Mouse (Mus musculus): ENCODE measurements around the gene Ahnak. TPM values are rescaled to one million over a fixed set of nuclear protein-coding genes. Genes with fewer than 3 reads are reported as not detected.
"Not testable (repeated sequence)": the region's sequence is repeated elsewhere in the genome, so short reads cannot be mapped to it uniquely, and the experiment has no call there.

Ahnak gene
- total RNA-seq, 2 experiments from 2014 or later = 20.2 to 21.0 TPM

DNA sequence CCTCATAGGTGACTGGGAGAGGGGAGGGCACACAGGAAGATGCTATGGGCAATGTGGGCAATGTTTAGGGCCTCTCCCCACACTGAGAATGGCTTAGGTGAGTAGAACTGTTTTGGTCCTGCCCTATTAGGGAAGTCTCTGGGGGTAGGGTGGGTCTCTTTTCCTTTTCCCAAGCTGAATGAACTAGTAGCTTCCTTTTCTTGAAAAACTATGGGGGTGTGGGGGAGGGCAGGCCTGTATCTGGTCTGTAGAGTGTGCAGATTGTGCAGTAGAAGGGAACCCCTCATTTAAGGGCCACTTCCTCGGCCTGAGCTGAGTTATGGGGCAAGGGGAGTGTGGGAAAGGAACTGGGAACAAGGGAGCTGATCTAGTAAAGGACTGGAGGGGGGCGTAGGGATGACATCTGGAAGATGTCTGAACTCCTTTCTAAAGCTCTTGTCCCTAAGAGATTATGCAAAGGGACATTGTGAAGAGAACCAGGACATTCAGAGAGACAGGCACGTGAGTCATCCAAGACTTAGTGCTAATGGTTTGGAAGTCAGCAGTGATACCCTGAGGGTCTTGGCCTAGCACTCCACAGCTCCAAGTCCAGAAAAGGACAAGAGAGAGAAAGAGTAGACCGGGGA lies 2.3 kb downstream of the Ahnak start:
- no peak for DNase-seq (ENCODE audit: low spot score in 2 of 2)
- intact Hi-C loops (cut with DNase I) = loop anchor here (5.0 kb wide), 1 partner anchor 121 kb away; no protein-coding TSS in a partner anchor

DNA sequence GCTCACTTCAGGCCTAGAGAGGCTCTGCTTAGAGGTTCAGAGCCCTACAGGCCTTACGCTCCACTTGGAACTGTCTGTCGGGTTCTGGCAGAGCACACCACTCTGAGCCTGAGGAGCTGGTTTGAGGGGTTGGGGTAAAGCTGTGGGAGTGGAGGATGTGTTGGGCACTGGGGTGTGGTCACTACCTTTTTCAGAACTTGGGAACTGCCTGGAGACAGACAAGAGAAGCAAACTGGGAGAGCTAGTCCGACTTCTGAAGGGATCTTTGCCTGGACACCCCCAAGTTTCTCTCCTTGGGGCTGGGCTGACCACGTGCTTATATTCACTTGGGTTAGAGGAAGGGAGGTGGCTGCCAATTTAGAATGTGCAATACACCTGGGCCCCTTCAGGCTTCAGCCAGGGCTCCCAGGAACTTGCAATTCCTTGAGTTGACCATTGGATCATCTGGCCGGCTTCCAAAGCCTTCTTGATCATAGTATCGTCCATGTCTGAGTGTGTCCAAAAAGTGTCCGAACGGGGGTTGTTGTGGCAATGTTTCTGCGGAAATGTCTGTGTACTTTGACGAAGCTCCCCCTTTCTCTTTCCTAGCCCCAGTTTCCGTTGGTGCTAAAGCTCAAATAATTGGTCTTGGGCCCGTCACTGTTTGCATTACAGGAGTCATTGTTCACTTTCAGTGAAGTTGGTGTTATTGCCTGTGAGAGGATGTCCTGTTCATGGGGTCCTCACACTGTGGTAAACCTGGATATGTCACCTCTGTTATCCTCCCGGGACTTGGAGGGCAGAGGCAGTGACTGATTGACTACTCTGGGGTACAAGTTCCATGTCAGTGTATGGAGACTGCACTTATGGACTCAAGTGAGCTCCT lies 3.0 kb downstream of the Ahnak start:
- DNase-seq (ENCODE audit: low spot score in 2 of 2) = no peak
- intact Hi-C loops (cut with DNase I) = loop anchor here (5.0 kb wide), 1 partner anchor 120 kb away; no protein-coding TSS in a partner anchor

DNA sequence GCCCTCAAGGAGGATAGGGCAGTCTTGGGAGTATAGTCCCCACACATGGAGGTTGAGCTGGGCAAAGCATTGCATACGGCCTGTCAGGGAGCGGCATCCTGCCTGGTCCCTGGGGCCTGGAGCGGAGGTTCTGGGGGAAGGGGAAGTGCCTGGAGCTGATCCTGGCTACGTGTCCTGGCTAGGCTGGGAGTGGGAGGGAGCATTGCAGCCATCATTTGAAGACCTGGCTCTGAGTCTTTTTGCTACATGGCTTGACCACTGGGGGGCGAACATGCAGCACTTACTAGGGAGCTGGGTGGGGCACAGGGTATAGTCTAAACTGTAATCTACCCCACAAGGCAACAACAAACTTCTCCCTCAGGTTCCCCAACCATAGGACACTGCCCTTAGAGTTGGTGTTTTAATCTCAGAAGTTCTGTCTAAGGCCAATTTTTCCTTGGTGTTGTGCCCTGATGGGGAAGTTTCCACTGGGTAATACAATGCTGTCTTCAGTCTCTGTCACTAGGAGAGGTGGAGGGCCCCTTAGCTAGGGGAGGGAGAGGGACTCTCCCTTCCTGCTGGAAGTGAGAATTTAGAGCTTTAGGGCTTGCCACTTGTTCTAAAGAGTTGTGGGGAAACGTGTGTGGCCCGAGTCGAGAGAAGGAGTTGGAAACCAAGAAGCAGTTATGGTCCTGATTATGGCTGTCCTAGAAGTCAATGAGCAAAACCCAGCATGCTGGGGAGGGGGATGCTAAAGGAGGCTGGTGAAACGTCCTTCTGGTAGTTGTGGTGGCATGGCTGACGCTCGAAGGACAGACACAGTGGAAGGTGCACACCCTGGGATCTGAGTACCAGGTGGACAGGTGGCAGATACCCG lies 3.9 kb downstream of the Ahnak start:
- peak; percentile 72 to 73 for DNase-seq (ENCODE audit: low spot score in 2 of 2)
- intact Hi-C loops (cut with DNase I) = loop anchor here (1.0 to 5.0 kb wide), 2 partner anchors 89 to 119 kb away; no protein-coding TSS in a partner anchor

DNA sequence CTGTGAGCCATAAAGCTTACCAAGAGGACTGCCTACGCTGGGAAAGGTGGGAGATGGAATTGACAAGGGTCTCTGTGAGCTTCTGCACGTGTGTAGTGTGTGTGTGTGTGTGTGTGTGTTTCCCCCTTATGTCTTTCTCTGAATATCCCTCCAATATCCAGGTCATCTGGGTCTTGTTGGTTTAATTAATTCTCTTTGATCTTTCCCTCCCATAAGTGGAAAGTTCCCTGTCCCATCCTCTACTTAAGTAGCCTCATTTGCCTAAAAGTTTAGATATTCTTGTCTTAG lies 4.5 kb downstream of the Ahnak start:
- DNase-seq (ENCODE audit: low spot score in 2 of 2) = no peak
- intact Hi-C loops (cut with DNase I) = loop anchor here (1.0 to 5.0 kb wide), 2 partner anchors 89 to 119 kb away; no protein-coding TSS in a partner anchor

DNA sequence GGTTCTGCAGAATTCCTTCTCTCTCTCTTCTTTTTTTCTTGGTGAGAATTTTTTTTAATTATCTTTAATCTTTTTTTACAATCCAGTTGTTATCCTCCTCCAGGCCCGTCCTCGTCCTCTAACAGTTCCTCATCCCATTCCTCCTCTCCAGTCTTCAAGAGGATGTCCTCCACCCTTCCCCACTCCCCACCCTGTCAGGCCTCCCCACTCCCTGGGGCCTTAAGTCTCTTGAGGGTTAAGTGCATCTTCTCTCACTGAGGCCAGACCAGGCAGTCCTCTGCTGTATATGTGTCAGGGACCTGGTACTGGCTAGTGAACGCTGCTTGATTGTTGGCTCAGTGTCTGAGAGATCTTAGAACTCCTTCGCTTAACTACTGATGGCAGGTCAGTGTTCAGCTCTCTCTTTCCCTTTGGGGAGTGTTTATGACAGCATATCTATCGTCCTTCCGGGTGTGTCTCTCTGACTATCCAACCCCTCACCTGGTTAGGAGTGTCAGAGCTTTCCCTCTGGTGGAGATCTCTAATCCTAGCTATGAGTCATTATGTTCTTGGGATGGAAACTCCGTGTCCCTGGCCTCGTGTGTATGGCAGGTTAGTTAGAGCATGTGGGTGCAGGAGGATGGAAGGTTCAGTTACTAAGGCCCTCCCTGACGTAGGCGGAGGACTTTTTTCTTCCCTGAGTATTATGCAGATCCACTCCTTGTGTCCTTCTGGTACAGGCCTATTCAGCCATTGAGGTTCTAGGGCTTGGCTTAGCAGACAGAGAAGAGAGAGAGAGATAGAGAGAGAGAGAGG lies 5.9 kb downstream of the Ahnak start:
- intact Hi-C loops (cut with DNase I) = loop anchor here (5.0 kb wide), 1 partner anchor 117 kb away; no protein-coding TSS in a partner anchor
- no peak for DNase-seq (ENCODE audit: low spot score in 2 of 2)

DNA sequence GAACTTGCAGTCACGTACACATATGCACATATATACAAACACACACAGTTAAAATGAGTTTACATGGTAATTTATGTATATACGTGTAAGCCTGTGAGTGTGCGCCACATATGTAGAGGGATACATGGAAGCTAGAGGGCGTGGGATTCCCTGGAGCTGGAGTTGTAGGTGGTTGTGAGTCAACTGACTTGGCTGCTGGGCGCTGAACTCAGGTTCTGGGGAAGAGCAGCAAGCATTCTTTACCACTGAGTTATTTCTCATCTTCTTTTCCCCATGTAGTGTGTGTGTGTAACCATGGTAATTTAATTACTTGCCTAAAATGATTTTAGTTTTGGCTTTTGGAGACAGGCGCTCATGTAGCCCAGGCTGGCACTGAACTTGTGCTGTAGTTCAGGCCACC lies 7.5 kb downstream of the Ahnak start:
- DNase-seq (ENCODE audit: low spot score in 2 of 2) = no peak
- intact Hi-C loops (cut with DNase I) = no loop called here

DNA sequence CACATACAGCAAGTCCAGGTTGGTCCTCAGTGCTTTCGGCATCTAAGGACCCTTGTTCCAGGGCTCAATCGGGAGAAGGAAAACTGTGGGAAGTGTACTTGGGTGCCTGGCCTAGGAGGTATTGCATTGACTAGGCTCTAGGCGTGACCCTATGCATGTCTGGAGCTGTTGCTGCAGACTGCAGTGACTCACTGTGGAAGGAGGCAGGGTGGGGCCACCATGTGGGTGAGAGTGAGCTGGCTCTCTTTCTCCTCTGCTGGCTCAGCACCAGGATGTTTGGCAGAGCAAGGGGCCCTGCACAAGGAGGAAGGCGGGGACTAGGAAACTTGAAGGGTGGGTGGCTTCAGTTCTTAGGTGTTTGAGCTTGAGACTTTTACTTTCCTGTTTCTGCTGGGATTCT lies 8.5 kb downstream of the Ahnak start:
- DNase-seq (ENCODE audit: low spot score in 2 of 2) = peak; percentile 42 to 90
- intact Hi-C loops (cut with DNase I) = no loop called here

DNA sequence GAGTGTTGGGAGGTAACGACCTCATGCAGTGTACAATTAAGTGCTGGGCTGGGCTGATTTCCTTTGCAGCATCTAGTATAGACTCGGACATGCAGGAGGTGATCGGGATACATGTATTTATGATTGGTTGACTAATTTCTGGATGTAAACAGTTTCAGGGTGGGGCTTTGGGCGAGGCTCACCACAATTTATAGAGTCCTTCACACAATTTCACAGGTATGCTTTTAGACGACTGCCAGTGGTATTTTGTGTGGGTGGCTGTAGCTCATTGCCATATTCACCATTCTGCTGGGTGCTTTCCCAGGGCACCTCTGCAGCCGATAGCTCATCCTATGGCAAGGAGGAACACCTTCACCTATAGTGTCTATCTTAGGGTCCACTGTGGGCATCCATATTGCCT lies 9.5 kb downstream of the Ahnak start:
- no peak for DNase-seq (ENCODE audit: low spot score in 2 of 2)
- intact Hi-C loops (cut with DNase I) = no loop called here

DNA sequence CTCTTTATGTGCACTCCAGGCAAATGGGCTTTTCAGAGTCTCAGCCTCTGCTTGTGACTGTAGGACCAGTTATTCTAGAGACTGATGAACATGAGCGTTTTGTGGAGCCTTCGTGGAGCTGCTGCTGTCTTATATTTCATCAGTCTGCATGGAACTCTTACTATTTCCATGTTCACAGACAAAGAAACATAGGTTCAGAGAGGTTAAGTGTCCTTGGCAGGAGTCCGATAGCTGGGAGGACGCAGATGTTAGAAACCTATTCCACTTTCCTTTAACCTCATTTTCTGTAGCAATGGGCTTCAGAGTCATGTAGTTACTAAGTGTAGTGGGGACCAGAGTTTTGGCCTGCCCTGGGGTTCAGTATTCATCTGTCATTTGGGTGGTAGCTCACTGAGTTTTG lies 10.1 kb downstream of the Ahnak start:
- DNase-seq (ENCODE audit: low spot score in 2 of 2) = no peak
- intact Hi-C loops (cut with DNase I) = no loop called here

DNA sequence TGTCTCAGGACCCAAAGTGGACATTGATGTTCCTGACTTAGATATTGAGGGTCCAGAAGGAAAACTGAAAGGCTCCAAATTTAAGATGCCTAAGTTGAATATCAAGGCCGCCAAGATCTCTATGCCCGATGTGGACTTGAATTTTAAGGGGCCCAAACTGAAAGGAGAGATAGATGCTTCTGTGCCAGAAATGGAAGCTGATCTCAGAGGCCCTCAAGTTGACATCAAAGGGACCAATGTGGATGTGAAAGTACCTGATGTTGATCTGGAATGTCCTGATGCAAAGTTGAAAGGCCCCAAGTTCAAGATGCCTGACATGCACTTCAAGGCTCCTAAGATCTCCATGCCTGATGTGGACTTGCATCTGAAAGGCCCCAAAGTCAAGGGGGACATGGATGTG lies 17.8 kb downstream of the Ahnak start:
- intact Hi-C loops (cut with DNase I); DNase-seq (ENCODE audit: low spot score in 2 of 2): not testable (repeated sequence)

DNA sequence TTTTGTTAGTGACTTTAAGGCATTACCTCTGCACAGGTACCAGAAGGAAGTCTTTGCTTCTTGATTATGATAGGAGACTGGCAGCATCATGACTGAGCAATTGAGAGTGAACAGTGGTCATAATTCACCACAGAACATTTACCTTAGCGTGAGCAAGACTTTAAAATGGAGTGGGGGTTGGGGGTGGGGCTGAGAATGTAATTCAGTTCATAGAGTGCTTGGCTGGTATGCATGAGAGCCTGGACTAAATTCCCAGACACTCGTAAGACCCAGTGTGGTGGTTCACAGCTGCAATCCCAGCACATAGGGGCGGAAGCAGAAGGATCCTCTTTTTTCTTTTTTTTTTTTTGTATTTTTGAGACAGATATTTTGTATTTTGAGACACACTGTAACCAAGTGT lies 30.2 kb downstream of the Ahnak start:
- intact Hi-C loops (cut with DNase I) = no loop called here
- no peak for DNase-seq (ENCODE audit: low spot score in 2 of 2)

DNA sequence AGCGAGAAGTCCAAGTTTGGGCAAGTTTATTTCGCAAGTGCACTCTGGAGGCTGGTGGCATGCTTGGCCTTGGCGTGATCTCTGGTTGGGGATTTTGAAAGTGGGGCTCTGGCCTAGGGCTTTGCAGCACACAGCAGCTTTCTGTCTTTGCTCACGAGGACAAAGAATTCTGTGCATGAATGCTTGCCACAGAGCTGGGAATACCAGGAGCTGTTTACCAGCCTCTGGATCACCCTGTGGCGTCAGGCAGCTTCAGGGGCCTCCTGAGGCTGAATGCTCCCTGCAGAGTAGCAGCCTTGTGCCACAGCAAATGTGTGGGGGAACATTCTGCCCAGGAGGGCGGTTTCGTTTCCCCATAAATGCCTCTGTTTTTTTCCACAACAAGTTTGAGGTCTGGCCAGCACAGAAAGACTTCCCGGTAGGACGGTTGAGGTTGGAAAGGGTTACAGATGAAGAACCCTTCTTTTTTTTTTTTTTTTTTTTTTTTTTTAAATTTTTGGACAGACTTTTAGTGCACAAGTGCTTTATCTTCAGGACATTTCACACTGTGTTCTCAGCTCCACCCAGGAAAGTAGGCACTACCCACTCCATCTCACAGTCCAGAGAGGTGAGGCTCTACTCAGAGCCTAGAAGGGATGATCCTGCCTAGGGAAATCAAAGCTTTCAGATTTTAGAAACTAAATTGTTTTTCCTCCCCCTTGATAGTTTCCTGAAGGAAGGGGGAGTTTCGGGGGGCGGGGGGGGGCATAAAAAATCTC lies 34.1 kb downstream of the Ahnak start:
- peak; percentile 16 to 18 for DNase-seq (ENCODE audit: low spot score in 2 of 2)
- intact Hi-C loops (cut with DNase I) = no loop called here

DNA sequence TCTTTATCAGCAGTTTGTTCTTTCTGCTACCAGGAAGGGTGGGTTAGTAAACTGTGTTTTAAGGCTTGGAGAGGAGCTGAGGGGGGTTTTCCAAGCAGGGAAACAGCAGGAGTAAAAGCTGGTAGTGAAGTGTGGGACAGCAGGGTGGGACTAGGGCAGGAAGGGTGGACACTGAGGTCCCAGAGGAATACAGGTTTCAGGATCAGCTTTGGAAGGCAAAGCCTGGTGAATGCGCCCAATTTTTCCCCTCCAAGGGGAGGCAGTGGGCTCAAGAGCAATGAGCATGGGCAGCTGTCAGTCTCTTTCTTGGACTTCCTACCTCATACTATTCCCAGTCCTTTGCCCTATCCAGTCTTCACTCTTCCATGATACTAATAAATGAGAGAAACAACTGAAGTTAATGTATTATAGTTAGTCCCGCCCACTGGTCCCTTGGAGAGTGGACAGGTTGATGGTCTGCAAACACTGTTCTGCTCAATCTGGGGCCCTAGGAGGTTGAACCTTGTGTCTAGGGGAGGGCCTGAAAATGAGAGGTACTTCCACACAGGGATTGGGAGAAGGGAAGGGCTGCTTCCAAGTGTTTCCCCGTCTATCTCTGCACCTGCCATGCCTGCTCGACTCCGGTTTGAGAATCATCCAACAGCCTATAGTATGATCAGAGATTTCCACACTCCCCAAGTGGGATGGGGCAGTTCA lies 36.6 kb downstream of the Ahnak start:
- intact Hi-C loops (cut with DNase I) = no loop called here
- DNase-seq (ENCODE audit: low spot score in 2 of 2) = no peak

DNA sequence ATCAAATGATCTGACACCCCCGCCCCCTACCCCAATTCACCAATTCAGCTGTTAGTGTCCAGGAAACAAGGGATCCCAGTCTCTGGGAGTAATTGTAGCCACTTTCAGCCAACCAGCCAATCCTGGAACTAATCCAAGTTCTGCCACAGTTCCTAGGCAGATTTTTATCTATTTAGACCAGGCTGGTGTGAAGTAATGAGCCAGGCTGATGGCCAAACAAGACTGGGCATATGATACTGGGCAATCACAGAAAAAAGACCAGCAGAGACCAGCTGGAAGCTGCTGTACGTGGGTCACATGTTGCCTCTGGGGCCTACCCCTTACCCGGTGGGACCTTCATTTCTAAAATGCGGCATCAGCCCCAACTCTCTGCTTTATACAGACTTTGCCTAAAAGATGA lies 37.5 kb downstream of the Ahnak start:
- DNase-seq (ENCODE audit: low spot score in 2 of 2) = peak in 1 of 2 experiments; percentile 14
- intact Hi-C loops (cut with DNase I) = no loop called here

DNA sequence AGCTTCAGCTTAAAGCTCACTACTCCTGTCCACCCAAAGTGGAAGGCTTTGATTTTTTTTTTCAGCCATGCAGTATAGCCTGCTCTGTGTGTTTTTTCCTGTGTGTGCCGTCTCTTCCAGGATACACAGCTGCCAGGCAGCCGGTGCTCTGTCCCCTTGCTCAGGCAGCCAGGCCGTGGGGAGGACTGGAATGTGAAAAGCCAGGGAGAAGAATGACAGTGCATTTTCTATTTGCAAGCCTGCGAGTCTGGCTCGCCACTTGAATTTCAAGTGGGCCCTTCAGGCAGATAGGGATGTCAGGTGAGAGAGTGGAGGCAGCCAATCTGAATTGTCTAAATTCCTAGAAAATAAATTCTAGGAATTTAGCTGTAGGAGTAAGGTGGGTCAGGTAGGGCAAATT lies 38.7 kb downstream of the Ahnak start:
- intact Hi-C loops (cut with DNase I) = no loop called here
- DNase-seq (ENCODE audit: low spot score in 2 of 2) = peak; percentile 11 to 29

DNA sequence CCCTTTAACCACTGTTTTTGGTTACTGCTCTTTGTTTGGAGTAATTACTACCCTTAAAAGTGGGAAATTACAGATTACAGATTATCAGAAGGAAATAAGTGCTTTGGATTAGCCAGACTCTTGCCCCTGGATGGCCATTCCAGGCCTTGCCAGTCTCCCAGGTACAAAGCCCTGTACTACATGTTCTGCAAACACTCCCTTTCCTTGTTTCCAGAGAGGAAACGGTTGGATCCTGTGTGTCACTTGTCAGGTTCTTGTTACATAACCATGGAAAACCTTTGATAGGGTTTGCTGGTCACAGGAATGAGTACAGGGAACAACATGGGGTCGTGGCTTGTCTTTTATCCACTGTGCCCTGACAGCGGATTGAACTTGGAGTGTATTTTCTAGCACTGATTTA lies 39.3 kb downstream of the Ahnak start:
- no peak for DNase-seq (ENCODE audit: low spot score in 2 of 2)
- intact Hi-C loops (cut with DNase I) = no loop called here

DNA sequence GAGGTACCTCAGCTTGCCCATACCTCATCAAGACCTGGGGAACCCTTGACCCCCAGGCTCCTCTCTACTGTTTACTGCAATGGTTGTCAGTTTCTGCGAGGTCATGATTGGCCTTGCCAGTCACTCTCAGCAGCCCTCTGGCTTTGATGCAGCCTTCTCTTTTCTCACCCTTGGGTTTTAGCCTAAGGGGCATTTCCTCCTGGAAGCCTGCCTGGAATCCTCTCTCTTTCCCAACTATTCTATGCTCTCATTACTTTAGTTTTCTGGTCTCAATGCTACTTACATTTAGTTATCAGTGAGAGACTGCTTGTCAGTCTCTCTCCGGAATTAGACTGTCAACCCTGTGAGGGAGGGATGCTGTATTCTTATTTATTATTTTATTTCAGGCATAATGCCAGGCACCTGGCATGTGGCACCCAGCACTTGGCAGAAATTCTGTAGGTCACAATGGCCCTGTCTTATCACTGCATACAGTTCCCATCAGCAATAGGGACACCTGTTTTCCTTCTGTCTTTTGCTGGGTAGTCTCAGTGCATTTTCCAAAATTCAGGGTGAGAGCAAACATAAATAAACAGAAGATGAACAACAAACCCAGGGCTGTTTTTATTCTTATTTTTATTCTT lies 40.7 kb downstream of the Ahnak start:
- no peak for DNase-seq (ENCODE audit: low spot score in 2 of 2)
- intact Hi-C loops (cut with DNase I) = no loop called here

Data from left cerebral cortex, postnatal 25 days (tissue).